Comparison of ENCODE assay signal across 8 mouse cellular contexts in the genomic region with DNA sequence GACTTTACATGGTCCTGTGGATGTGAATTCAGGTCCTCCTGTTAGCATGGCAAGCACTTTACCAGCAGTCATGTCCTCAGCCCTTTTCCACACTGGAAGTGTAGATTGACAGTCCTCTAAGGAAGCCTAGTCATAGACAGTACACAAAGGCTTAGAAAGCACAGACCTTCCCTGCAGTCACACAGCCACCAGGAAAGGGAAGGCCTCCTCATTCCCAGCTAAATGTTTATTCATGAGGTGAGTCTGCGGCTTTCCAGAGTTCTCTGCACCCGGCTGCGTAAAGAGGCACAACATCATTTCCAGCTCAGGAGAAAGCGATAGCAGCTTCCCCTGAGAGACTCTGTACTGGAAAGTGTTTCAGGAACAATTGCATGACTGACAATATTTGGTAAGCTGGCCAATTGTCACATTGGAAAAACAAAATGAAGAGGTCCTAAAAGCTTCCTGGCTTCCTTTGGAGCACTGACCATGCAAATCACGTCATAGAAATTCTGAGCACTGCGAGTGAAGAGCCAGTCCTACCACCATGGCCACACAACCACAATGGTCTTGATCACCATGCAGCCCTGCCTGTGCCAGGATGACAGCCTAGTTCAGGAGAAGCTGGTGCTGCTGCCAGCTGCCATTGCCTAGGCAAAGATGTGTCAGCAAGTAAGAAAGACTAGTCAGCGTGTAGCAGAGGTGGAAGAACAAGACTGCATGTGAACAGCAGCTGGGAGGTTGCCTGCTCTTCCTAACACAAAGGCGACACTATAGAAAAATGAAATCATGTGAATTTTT.
DNase-seq lines count a peak whose midpoint lies in the region.

No protein-coding gene starts in this region.

- peak; percentile 11 to 17 for DNase-seq in cerebellum, postnatal 14 days
- DNase-seq in cerebellum, adult 9-10 months: no peak
- DNase-seq in right cerebral cortex, postnatal 10 days (ENCODE audit: low spot score in 2 of 2): peak; percentile 59 to 70
- DNase-seq in right cerebral cortex, postnatal 25 days: no peak
- DNase-seq in right cerebral cortex, postnatal 36 days (ENCODE audit: low spot score in 2 of 2): peak; percentile 15 to 19
- no peak for DNase-seq in adrenal gland, adult 18-20 months (ENCODE audit: low spot score in 2 of 2)
- DNase-seq in urinary bladder, postnatal 36 days (ENCODE audit: low spot score in 2 of 2): no peak

- no peaks in the 10 kb centered on the region for H3K36me3 ChIP-seq in macrophage (ENCODE audit: inconsistent target)

- WGBS in macrophage (ENCODE audit: missing documents): 69% methylated on average over 8 of the region's 8 CpGs

- peak overlapping the region; percentile 73 for H3K27ac ChIP-seq in macrophage

- H3K4me3 ChIP-seq in macrophage (ENCODE audit: inconsistent target): no peak overlapping the region

- H3K79me2 ChIP-seq in macrophage (ENCODE audit: inconsistent target): no peaks in the 10 kb centered on the region

Comparison
In these comparisons a context has a peak if more than half of its experiments do, and no peak if none do; other contexts are left out.
1. DNase-seq: peak in cerebellum, postnatal 14 days (2 of 2), right cerebral cortex, postnatal 10 days (2 of 2) and right cerebral cortex, postnatal 36 days (2 of 2); none in cerebellum, adult 9-10 months (single experiment), right cerebral cortex, postnatal 25 days (single experiment), adrenal gland, adult 18-20 months (0 of 2) and urinary bladder, postnatal 36 days (0 of 2).